Mouse (Mus musculus): ENCODE measurements around the gene Gas6.

DNA sequence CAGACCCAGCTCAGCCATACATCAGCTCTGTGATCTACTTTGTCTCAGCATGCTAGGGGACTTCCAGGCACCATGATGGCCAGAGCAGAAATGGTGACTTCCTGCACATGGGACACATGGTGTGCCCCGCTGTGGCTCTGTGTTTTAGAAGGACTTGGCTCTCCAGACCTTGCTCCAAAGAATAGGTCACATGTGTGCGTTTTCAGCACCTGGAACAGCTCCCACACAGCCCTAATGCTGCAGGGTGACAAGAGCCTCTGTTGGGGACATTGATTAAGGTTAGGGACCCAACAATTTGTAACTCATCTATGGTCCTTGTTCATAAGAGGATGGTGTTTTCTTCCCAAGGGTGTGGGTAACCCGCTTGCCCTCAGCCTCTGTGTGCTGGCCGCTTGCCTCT is 46.1 kb downstream of the Gas6 start:
- no peak for TF ChIP-seq KAT2A (conservative IDR thresholded peaks at IDR 0.05; ENCODE audit: low read depth, low read length)
- no peak for TF ChIP-seq JUND (IDR thresholded peaks at IDR 0.05; ENCODE audit: low read depth, low read length)
- no peak for TF ChIP-seq CTCF (IDR thresholded peaks at IDR 0.05 in 2 of 3, conservative IDR thresholded peaks at IDR 0.05 in 1 of 3; ENCODE audit: control insufficient read depth in 1 of 3, insufficient read depth in 1 of 3, low read depth in 2 of 3, low read length in 3 of 3, poor library complexity in 1 of 3, severe bottlenecking in 1 of 3)
- no peak for TF ChIP-seq MAZ (IDR thresholded peaks at IDR 0.05; ENCODE audit: low read depth, low read length)
- TF ChIP-seq TCF12 (IDR thresholded peaks at IDR 0.05; ENCODE audit: low read depth, low read length), result no peak
- TF ChIP-seq EP300 (IDR thresholded peaks at IDR 0.05; ENCODE audit: low read depth in 1 of 2, low read length in 2 of 2), result no peak
- no peak for TF ChIP-seq POLR2A (IDR thresholded peaks at IDR 0.05; ENCODE audit: control insufficient read depth in 1 of 2, insufficient read depth in 1 of 2, low read depth in 1 of 2, low read length in 2 of 2, poor library complexity in 1 of 2)
- TF ChIP-seq POLR2AphosphoS2 (IDR thresholded peaks at IDR 0.05; ENCODE audit: low read length), result no peak

Measured in MEL (cell line).